Mouse (Mus musculus) neural tube, postnatal 0 days (tissue): ENCODE results near the gene Ifit1bl2. TPM values are rescaled to one million over a fixed set of nuclear protein-coding genes. Genes with fewer than 3 reads are reported as not detected.

ENCODE experiments used
- polyA plus RNA-seq: library from polyadenylated mRNA; unstranded; fragments of >200 nt; fragmentation: Nextera tagmentation; extraction: Ambion mirVana; gene quantifications from 2 replicates; pipeline ENCODE4 v1.2.1, GENCODE M21; 2015

Ifit1bl2 gene
- 0.08 and 0.39 TPM in 2 replicates for polyA plus RNA-seq

GRCm38 (mm10) chr19:34640623-34641022 is at the start of gene Ifit1bl2, which contains the start of gene Ifit1:
Gene Ifit1bl2 (minus strand): TSS chr19:34640743.
Gene Ifit1 (plus strand): TSS chr19:34640871.

GRCm38 (mm10) chr19:34607237-34608051 is 33.1 kb downstream of the Ifit1bl2 start, which contains the start of gene Ifit3b:
Gene Ifit3b (plus strand): TSS chr19:34607970.

GRCm38 (mm10) chr19:34601888-34602287 is 38.7 kb downstream of the Ifit1bl2 start, which contains the start of gene Ifit1bl1:
Gene Ifit1bl1 (minus strand): TSS chr19:34601956.

GRCm38 (mm10) chr19:34583126-34583766 is 57.3 kb downstream of the Ifit1bl2 start, which contains the start of gene Ifit3:
Gene Ifit3 (plus strand): TSS chr19:34583531.

Other genes starting within 250 kb of the Ifit1bl2 start
- 1.1 and 1.3 TPM in 2 replicates for gene Ch25h, start 165.6 kb downstream of the Ifit1bl2 start, polyA plus RNA-seq
- gene Lipa, start 113.3 kb downstream of the Ifit1bl2 start, polyA plus RNA-seq, result 17.2 and 21.1 TPM in 2 replicates
- gene Ifit2, start 90.0 kb downstream of the Ifit1bl2 start, polyA plus RNA-seq, result 7.2 and 7.4 TPM in 2 replicates
- gene Ifit3, start 57.2 kb downstream of the Ifit1bl2 start, polyA plus RNA-seq, result 4.6 and 4.8 TPM in 2 replicates
- gene Ifit1bl1, start 38.8 kb downstream of the Ifit1bl2 start, polyA plus RNA-seq, result 1.3 and 1.4 TPM in 2 replicates
- 0.65 and 0.71 TPM in 2 replicates for gene Ifit3b, start 32.8 kb downstream of the Ifit1bl2 start, polyA plus RNA-seq
- gene Ifit1, start 128 bp upstream of the Ifit1bl2 start, polyA plus RNA-seq, result 1.3 TPM in 2 replicates
- gene Slc16a12, start 106.5 kb upstream of the Ifit1bl2 start, polyA plus RNA-seq, result 1.5 and 1.8 TPM in 2 replicates
- 10.9 and 12.4 TPM in 2 replicates for gene Pank1, start 238.7 kb upstream of the Ifit1bl2 start, polyA plus RNA-seq